Mouse (Mus musculus) heart, postnatal 0 days (tissue): ENCODE data around the gene Lamtor3.

Source experiments
- CTCF ChIP-seq: IDR thresholded peaks from 2 replicates; pipeline ENCODE4 v1.5.1; 2016; ENCODE audit warnings: antibody characterized with exemption, control low read depth, low read depth
- EP300 ChIP-seq: IDR thresholded peaks from 2 replicates; pipeline ENCODE4 v1.6.1; 2016; ENCODE audit warnings: antibody characterized with exemption, low read depth

GRCm38 (mm10) chr3:137895196-137895595 is 23.1 kb upstream of the Lamtor3 start:
- TF ChIP-seq CTCF = peak; percentile 10; the same call in 1 of the 2 replicates
- TF ChIP-seq EP300 = no peak
